Mouse (Mus musculus) stomach, postnatal 0 days (tissue): Measurements from ENCODE around the gene D430042O09Rik.

ENCODE experiments used
- CTCF ChIP-seq: IDR thresholded peaks from 2 replicates; pipeline ENCODE4 v1.5.1; 2016; ENCODE audit warnings: antibody characterized with exemption, low read depth, mild to moderate bottlenecking, moderate library complexity
- EP300 ChIP-seq: optimal IDR thresholded peaks from 2 replicates; pipeline ENCODE3; 2016; ENCODE audit warnings: antibody characterized with exemption

GRCm38 (mm10) chr7:125847528-125847866 lies 139.8 kb downstream of the D430042O09Rik start:
- no peak for TF ChIP-seq CTCF
- no peak for TF ChIP-seq EP300
